Mouse (Mus musculus) subcutaneous adipose tissue, adult 2 months (tissue): ENCODE measurements around the gene Clasrp. TPM values are rescaled to one million over a fixed set of nuclear protein-coding genes. Genes with fewer than 3 reads are reported as not detected.

Experiments
- polyA plus RNA-seq: library from polyadenylated mRNA; depleted of rRNA; stranded (reverse); fragments of >200 nt; gene quantifications from 2 replicates; pipeline ENCODE4 v1.2.3, GENCODE M21; 2012; ENCODE audit warnings: low replicate concordance; rRNA removed

The Clasrp gene
- 61.1 and 124 TPM in 2 replicates for polyA plus RNA-seq

GRCm38 (mm10) chr7:19603849-19604605 is at the start of gene Clasrp:
Gene Clasrp, minus strand, starts transcription at chr7:19604486.

GRCm38 (mm10) chr7:19629361-19629734 is 25.1 kb upstream of the Clasrp start, which contains the start of gene Relb:
Gene Relb, minus strand, starts transcription at chr7:19629438.

GRCm38 (mm10) chr7:19577141-19577852 is 27.0 kb downstream of the Clasrp start, which contains the start of the genes Zfp296 and Gemin7:
Gene Zfp296, plus strand, starts transcription at chr7:19577287.
Gene Gemin7, minus strand, starts transcription at chr7:19577595.

GRCm38 (mm10) chr7:19562643-19563410 is 41.5 kb downstream of the Clasrp start, which contains the start of gene Ppp1r37:
Gene Ppp1r37, minus strand, starts transcription at chr7:19563076.

Other genes starting within 250 kb of the Clasrp start
- 5.2 and 9.0 TPM in 2 replicates for gene Cd3eap, start 245.0 kb downstream of the Clasrp start, polyA plus RNA-seq
- gene Ppp1r13l, start 244.7 kb downstream of the Clasrp start, polyA plus RNA-seq = 14.0 and 14.9 TPM in 2 replicates
- gene Ercc2, start 222.5 kb downstream of the Clasrp start, polyA plus RNA-seq = 36.5 and 70.7 TPM in 2 replicates
- 1.2 and 6.2 TPM in 2 replicates for gene Klc3, start 200.4 kb downstream of the Clasrp start, polyA plus RNA-seq
- 0.70 and 5.6 TPM in 2 replicates for gene Ckm, start 199.7 kb downstream of the Clasrp start, polyA plus RNA-seq
- 18.5 and 22.2 TPM in 2 replicates for gene Mark4, start 145.7 kb downstream of the Clasrp start, polyA plus RNA-seq
- gene Exoc3l2, start 141.2 kb downstream of the Clasrp start, polyA plus RNA-seq = 5.4 and 8.9 TPM in 2 replicates
- 10.2 and 10.3 TPM in 2 replicates for gene Bloc1s3, start 96.1 kb downstream of the Clasrp start, polyA plus RNA-seq
- 57.2 and 69.0 TPM in 2 replicates for gene Trappc6a, start 96.1 kb downstream of the Clasrp start, polyA plus RNA-seq
- gene Nkpd1, start 86.6 kb downstream of the Clasrp start, polyA plus RNA-seq = 0.12 and 0.17 TPM in 2 replicates
- gene Ppp1r37, start 41.4 kb downstream of the Clasrp start, polyA plus RNA-seq = 86.6 and 114 TPM in 2 replicates
- gene Zfp296, start 27.2 kb downstream of the Clasrp start, polyA plus RNA-seq = 3.0 and 3.7 TPM in 2 replicates
- 113 and 137 TPM in 2 replicates for gene Gemin7, start 26.9 kb downstream of the Clasrp start, polyA plus RNA-seq
- 28.9 TPM in 2 replicates for gene Relb, start 25.0 kb upstream of the Clasrp start, polyA plus RNA-seq
- 164 and 172 TPM in 2 replicates for gene Clptm1, start 60.5 kb upstream of the Clasrp start, polyA plus RNA-seq
- gene Apoc2, start 73.5 kb upstream of the Clasrp start, polyA plus RNA-seq = 7.1 and 7.5 TPM in 2 replicates
- gene Gm44805, start 76.9 kb upstream of the Clasrp start, polyA plus RNA-seq = 0.23 and 0.77 TPM in 2 replicates
- 1.8 and 3.5 TPM in 2 replicates for gene Apoc4, start 77.0 kb upstream of the Clasrp start, polyA plus RNA-seq
- 41.6 and 87.3 TPM in 2 replicates for gene Apoc1, start 88.2 kb upstream of the Clasrp start, polyA plus RNA-seq
- gene Apoe, start 94.7 kb upstream of the Clasrp start, polyA plus RNA-seq = 3,005 and 3,861 TPM in 2 replicates
- gene Tomm40, start 111.0 kb upstream of the Clasrp start, polyA plus RNA-seq = 93.4 and 95.3 TPM in 2 replicates
- 51.4 and 81.3 TPM in 2 replicates for gene Nectin2, start 146.0 kb upstream of the Clasrp start, polyA plus RNA-seq
- 158 and 187 TPM in 2 replicates for gene Bcam, start 166.5 kb upstream of the Clasrp start, polyA plus RNA-seq
- gene Cblc, start 192.3 kb upstream of the Clasrp start, polyA plus RNA-seq = 0.19 and 14.1 TPM in 2 replicates
- gene Bcl3, start 218.3 kb upstream of the Clasrp start, polyA plus RNA-seq = 21.1 and 29.7 TPM in 2 replicates
- 0.13 TPM in 1 of 2 replicates, not detected in the other for gene Gm19345, start 247.5 kb upstream of the Clasrp start, polyA plus RNA-seq